Mouse (Mus musculus) embryonic facial prominence, embryonic 11.5 days (tissue): ENCODE data around the gene Sptlc3. TPM values are rescaled to one million over a fixed set of nuclear protein-coding genes. Genes with fewer than 3 reads are reported as not detected.

Source experiments
- ATAC-seq: fragments of 200-750 bp; cut with Nextera tagmentation; replicated peaks from 2 replicates; pipeline ENCODE4 v1.8.0; 2017; ENCODE audit warnings: low read depth; ENCODE audit not compliant: insufficient number of reproducible peaks, low FRiP score, low TSS enrichment
- DNase-seq: peaks from one replicate; pipeline ENCODE4 v3.0.0-alpha.2; 2015; ENCODE audit warnings: low spot score
- H3K27ac ChIP-seq: fragments of 300-500 bp; sonication (generic); replicated peaks from 2 replicates; pipeline ENCODE4 v1.5.1; 2014; ENCODE audit warnings: mild to moderate bottlenecking, low read depth, low read length, control low read depth
- H3K27me3 ChIP-seq: fragments of 300-500 bp; sonication (generic); 2 replicates; pipeline ENCODE4 v1.6.1; 2014; ENCODE audit warnings: mild to moderate bottlenecking, low read length, moderate library complexity, mixed read lengths; ENCODE audit not compliant: control insufficient read depth, insufficient read depth
- H3K36me3 ChIP-seq: fragments of 300-500 bp; sonication (generic); replicated peaks from 2 replicates; pipeline ENCODE4 v1.6.1; 2014; ENCODE audit warnings: low read depth, mild to moderate bottlenecking, low read length, moderate library complexity, mixed read lengths; ENCODE audit not compliant: control insufficient read depth, insufficient read depth
- H3K4me1 ChIP-seq: fragments of 300-500 bp; sonication (generic); 2 replicates; pipeline ENCODE4 v1.6.1; 2014; ENCODE audit warnings: low read length, mixed read lengths; ENCODE audit not compliant: control insufficient read depth, insufficient read depth
- H3K4me2 ChIP-seq: fragments of 300-500 bp; sonication (generic); 2 replicates; pipeline ENCODE4 v1.6.1; 2014; ENCODE audit warnings: low read depth, mild to moderate bottlenecking, control low read depth, low read length, moderate library complexity
- H3K4me3 ChIP-seq: fragments of 300-500 bp; sonication (generic); 2 replicates; pipeline ENCODE4 v1.5.1; 2014; ENCODE audit warnings: low read depth, low read length, control low read depth
- H3K9ac ChIP-seq: fragments of 300-500 bp; sonication (generic); replicated peaks from 2 replicates; pipeline ENCODE4 v1.6.1; 2014; ENCODE audit warnings: mild to moderate bottlenecking, control low read depth, low read length
- H3K9me3 ChIP-seq: fragments of 300-500 bp; sonication (generic); replicated peaks from 2 replicates; pipeline ENCODE4 v1.6.1; 2016; ENCODE audit warnings: mild to moderate bottlenecking, low read length, inconsistent platforms, mixed read lengths; ENCODE audit not compliant: control insufficient read depth
- WGBS: fragments of 180-500 bp; shearing (Covaris S2); extraction: QIAGEN DNeasy Blood & Tissue Kit; methylation state at CpG from one replicate; pipeline ENCODE4 v1.1.7; 2014; 5-methylcytosine and 5-hydroxymethylcytosine counted together
- polyA plus RNA-seq: library from polyadenylated mRNA; unstranded; fragments of >200 nt; fragmentation: Nextera tagmentation; extraction: Ambion mirVana; gene quantifications from 2 replicates; pipeline ENCODE4 v1.2.1, GENCODE M21; 2014

Gene Sptlc3
- polyA plus RNA-seq, 1 experiment from 2014 or later, result 0.60 TPM

- Histone ChIP-seq H3K4me2 (no peak overlapping the region), H3K9me3 (no peaks in the 10 kb centered on the region), H3K27me3 (no peaks in the 10 kb centered on the region), H3K9ac (no peak overlapping the region), H3K4me3 (no peak overlapping the region), H3K4me1 (peaks cover 3% of the 10 kb centered on the region), H3K36me3 (no peaks in the 10 kb centered on the region), H3K27ac (no peak overlapping the region)
- DNase-seq, result peak; percentile 77
- ATAC-seq, result peak; percentile 78; the same call in 1 of the 2 replicates
- 8% methylated on average over 8 of the region's 8 CpGs for WGBS
These were observed 116.1 kb downstream of the Sptlc3 start for GRCm38 (mm10) chr2:139609662-139610291.

- peaks cover 3% of the 10 kb centered on the region for H3K4me1 ChIP-seq
- no peaks in the 10 kb centered on the region for H3K27me3 ChIP-seq
- H3K36me3 ChIP-seq, result no peaks in the 10 kb centered on the region
- H3K9ac ChIP-seq, result no peak overlapping the region
- WGBS, result 64% methylated on average over 10 of the region's 10 CpGs
- H3K4me3 ChIP-seq, result no peak overlapping the region
- no peaks in the 10 kb centered on the region for H3K9me3 ChIP-seq
- no peak for DNase-seq
- H3K4me2 ChIP-seq, result no peak overlapping the region
- ATAC-seq, result no peak
- no peak overlapping the region for H3K27ac ChIP-seq
These were observed 118.8 kb downstream of the Sptlc3 start for GRCm38 (mm10) chr2:139612410-139613107.

DNA sequence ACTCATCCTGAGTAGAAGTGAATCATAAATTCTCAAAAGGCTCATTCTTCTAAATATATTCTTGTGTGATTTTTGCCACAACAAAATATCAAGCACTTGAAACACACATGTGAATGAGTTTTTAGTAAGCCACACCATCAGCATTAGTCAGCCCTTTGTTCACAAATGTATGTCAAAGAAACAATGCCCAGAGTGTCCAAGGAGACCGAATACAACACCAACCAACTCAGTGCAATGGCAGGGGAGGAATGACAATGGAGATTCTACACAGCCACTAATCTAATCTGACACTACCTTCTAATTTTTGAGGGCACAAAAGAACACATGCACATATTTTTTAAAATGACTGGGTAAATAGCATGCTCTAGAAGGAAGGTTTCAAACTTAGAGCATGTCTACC is 132.8 kb downstream of the Sptlc3 start:
- ATAC-seq, result no peak
- WGBS, result 76% methylated on average over 1 of the region's 1 CpGs
- DNase-seq, result no peak

GRCm38 (mm10) chr2:139628731-139629130 is 135.0 kb downstream of the Sptlc3 start:
- H3K27ac ChIP-seq, result no peak overlapping the region
- no peaks in the 10 kb centered on the region for H3K4me1 ChIP-seq
- WGBS, result 88% methylated on average over 4 of the region's 4 CpGs
- no peak overlapping the region for H3K9ac ChIP-seq
- H3K4me2 ChIP-seq, result no peak overlapping the region
- no peaks in the 10 kb centered on the region for H3K27me3 ChIP-seq
- no peaks in the 10 kb centered on the region for H3K9me3 ChIP-seq
- H3K36me3 ChIP-seq, result no peaks in the 10 kb centered on the region
- no peak for DNase-seq
- H3K4me3 ChIP-seq, result no peak overlapping the region
- no peak for ATAC-seq

More for the DNA sequence above, 132.8 kb downstream of the Sptlc3 start:
- H3K9me3 ChIP-seq, result no peaks in the 10 kb centered on the region
- H3K27me3 ChIP-seq, result no peaks in the 10 kb centered on the region
- no peaks in the 10 kb centered on the region for H3K4me1 ChIP-seq
- no peaks in the 10 kb centered on the region for H3K36me3 ChIP-seq
- H3K27ac ChIP-seq, result no peak overlapping the region
- H3K4me2 ChIP-seq, result no peak overlapping the region
- no peak overlapping the region for H3K4me3 ChIP-seq
- H3K9ac ChIP-seq, result no peak overlapping the region

DNA sequence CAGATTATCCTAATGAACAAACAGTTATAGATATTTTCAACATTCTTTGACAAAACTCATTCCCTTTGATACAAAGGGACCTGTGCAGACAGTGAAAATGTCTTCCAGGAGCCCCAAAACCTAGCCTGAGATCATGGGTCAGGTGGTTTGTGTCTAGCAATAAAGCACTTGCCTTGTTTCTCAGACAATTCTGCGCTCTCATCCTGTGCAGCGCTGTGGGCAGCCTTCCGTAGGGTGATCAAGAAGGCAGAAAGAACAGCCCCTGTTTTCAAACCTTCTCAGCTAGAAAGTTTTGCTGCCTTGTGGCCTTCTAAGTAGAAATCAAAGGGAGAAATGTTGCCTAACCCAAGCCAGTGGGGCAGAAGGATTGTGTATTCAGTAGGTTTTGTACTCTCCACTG is 135.9 kb downstream of the Sptlc3 start:
- no peaks in the 10 kb centered on the region for H3K27me3 ChIP-seq
- H3K27ac ChIP-seq, result no peak overlapping the region
- DNase-seq (no peak), ATAC-seq (no peak)
- 84% methylated on average over 3 of the region's 3 CpGs for WGBS
- H3K9ac ChIP-seq, result no peak overlapping the region
- H3K4me1 ChIP-seq, result no peaks in the 10 kb centered on the region
- no peaks in the 10 kb centered on the region for H3K9me3 ChIP-seq
- no peaks in the 10 kb centered on the region for H3K36me3 ChIP-seq
- H3K4me3 ChIP-seq, result no peak overlapping the region
- no peak overlapping the region for H3K4me2 ChIP-seq

DNA sequence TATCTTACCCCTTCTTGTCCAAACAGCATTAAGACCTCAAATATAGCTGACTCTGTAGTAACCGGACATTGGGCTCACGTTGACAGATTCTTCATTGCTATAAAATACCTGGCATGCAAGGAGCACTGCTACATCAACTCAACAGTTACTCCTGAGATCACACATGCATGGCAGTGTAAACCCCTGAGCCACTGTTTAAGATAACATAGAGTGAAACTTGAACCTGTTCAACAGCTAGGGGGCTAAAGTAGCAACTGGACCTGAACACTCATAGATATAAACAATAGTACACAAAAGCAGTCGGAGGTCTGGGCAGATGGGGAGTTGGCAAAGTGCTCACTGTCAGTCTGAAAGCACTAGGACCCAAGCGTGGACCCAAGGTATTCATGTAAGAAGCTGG is 140.8 kb downstream of the Sptlc3 start:
- Histone ChIP-seq H3K27me3 (no peaks in the 10 kb centered on the region), H3K27ac (no peak overlapping the region), H3K4me3 (no peak overlapping the region), H3K9ac (no peak overlapping the region), H3K4me1 (no peaks in the 10 kb centered on the region), H3K9me3 (no peaks in the 10 kb centered on the region), H3K36me3 (no peaks in the 10 kb centered on the region), H3K4me2 (no peak overlapping the region)
- no peak for ATAC-seq
- 73% methylated on average over 4 of the region's 4 CpGs for WGBS
- no peak for DNase-seq

DNA sequence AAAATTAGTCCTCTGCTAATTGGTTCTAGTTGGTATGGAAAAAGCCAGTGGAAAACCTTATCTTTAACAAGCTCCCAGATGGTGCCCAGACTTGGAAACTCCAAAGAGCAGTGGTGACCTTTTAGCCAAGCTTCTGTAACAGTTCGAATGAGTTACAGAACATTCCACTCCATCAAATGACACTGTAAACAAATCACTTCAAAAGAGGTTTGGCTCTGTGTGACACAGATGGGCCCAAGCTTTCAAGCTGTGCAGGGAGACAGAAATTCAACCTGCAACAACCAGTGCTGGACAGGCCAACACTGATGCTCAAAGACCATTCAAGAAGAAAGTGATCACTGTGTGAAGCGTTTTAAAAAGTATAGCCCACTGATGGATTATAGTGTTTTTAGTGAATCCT is 144.1 kb downstream of the Sptlc3 start:
- DNase-seq, result no peak
- Histone ChIP-seq H3K4me2 (no peak overlapping the region), H3K4me3 (no peak overlapping the region), H3K27ac (no peak overlapping the region), H3K4me1 (no peaks in the 10 kb centered on the region), H3K36me3 (no peaks in the 10 kb centered on the region), H3K27me3 (no peaks in the 10 kb centered on the region), H3K9me3 (no peaks in the 10 kb centered on the region), H3K9ac (no peak overlapping the region)
- ATAC-seq, result no peak
- WGBS, result 44% methylated on average over 2 of the region's 2 CpGs

- Histone ChIP-seq H3K9me3 (no peaks in the 10 kb centered on the region), H3K9ac (no peak overlapping the region), H3K4me3 (no peak overlapping the region), H3K27ac (no peak overlapping the region), H3K4me2 (no peak overlapping the region), H3K27me3 (no peaks in the 10 kb centered on the region), H3K36me3 (no peaks in the 10 kb centered on the region), H3K4me1 (no peaks in the 10 kb centered on the region)
- WGBS, result 38% methylated on average over 7 of the region's 7 CpGs
- ATAC-seq, result no peak
- DNase-seq, result peak; percentile 9
These were observed 148.2 kb downstream of the Sptlc3 start for GRCm38 (mm10) chr2:139641757-139642385.
